Mouse (Mus musculus) CD4-positive, CD25-positive, alpha-beta regulatory T cell, adult 2 months (primary cell): ENCODE results near the gene Rgs10.
"Not testable (repeated sequence)": the region's sequence is repeated elsewhere in the genome, so short reads cannot be mapped to it uniquely, and the experiment has no call there.

Experiments used
- DNase-seq: peaks from one replicate; pipeline ENCODE4 v3.0.0-alpha.2; 2012; ENCODE audit warnings: low read depth, low spot score

Rgs10 gene

GRCm38 (mm10) chr7:128344928-128345653, 73.5 kb downstream of the Rgs10 start:
- peak; percentile 77 for DNase-seq

DNA sequence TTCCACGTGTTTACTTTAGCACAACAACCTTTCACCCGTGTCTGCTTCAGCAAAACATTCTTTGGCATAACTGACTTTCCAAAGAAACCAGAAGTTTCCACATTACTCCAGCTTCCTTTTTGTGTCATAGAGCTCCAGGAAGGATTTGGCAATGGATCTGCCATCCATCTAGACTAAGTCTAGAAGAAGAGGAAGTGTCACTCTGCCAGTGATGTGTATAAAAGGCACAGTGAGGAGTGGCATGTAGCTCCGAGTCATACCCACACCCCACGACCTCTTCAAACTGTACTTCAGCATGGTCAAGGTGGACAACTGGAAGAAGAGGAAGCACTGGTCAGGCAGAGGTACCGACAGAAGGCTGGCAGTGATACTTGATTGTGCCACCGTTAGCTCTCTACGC, 74.1 kb downstream of the Rgs10 start:
- DNase-seq: no peak

GRCm38 (mm10) chr7:128342691-128343090, 75.9 kb downstream of the Rgs10 start:
- not testable (repeated sequence) for DNase-seq

DNA sequence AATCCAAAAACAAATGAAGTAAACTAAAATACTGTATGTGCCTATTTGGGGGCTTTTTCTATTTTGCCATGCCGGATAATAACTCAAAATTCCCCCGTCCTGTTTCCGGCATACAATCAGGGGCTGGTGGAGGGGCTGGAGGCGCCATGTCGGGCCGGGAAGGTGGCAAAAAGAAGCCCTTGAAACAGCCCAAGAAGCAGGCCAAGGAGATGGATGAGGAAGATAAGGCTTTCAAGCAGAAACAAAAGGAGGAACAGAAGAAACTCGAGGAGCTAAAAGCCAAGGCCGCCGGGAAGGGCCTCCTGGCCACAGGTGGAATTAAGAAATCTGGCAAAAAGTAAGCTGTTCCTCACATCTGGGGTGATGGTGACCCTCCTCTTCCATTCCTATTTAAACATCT, 78.2 kb downstream of the Rgs10 start:
- not testable (repeated sequence) for DNase-seq

GRCm38 (mm10) chr7:128332896-128333295, 85.7 kb downstream of the Rgs10 start:
- no peak for DNase-seq

DNA sequence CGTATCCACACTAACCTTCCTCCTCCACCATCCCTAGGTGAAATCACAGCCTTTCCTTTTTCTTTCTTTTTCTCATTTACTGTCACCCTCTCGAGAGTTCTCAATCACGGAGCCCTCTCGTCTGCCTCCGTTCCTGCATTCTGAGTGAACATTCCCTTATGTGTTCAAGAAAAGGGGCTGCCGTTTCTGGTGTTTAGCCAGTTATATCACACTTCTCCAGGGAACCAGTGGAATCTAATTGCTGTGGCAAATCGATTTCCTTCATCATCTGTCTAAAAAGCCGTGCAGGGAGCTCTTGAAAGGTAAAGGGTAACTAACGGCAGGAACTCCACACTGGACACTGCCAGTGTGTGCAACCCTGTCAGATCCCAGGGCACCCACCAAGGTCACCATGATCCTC, 87.6 kb downstream of the Rgs10 start:
- no peak for DNase-seq

GRCm38 (mm10) chr7:128324977-128325376, 93.6 kb downstream of the Rgs10 start:
- no peak for DNase-seq
